Mouse (Mus musculus) erythroid progenitor cell, adult 5-6 weeks (primary cell): ENCODE measurements around the gene Cdan1. TPM values are rescaled to one million over a fixed set of nuclear protein-coding genes. Genes with fewer than 3 reads are reported as not detected.

Experiments used
- ATAC-seq: replicated peaks from 2 replicates; pipeline ENCODE4 v1.8.0; 2016; ENCODE audit warnings: moderate number of reproducible peaks, mild to moderate bottlenecking, moderate TSS enrichment, inconsistent platforms; ENCODE audit not compliant: poor library complexity, low FRiP score, severe bottlenecking
- total RNA-seq, 2 experiments: library from RNA; stranded (forward) in 1 of 2; stranded (reverse) in 1 of 2; fragments of 150-400 nt in 1 of 2; fragments of 186-747, 209-891 nt in 1 of 2; gene quantifications; 2 replicates each; pipeline versions ENCODE4 v1.2.3 to v1.2.4; 2015 to 2017; ENCODE audit warnings: low replicate concordance in 2 of 2

Gene Cdan1
- total RNA-seq, 2 experiments from 2014 or later: 68.7 to 76.3 TPM

GRCm38 (mm10) chr2:120761922-120762321 lies 88.0 kb downstream of the Cdan1 start:
- no peak for ATAC-seq

GRCm38 (mm10) chr2:120748041-120748440 lies 101.9 kb downstream of the Cdan1 start:
- ATAC-seq: no peak

- ATAC-seq: no peak
Observed at GRCm38 (mm10) chr2:120745496-120745895, 104.4 kb downstream of the Cdan1 start.

- ATAC-seq: no peak; the same call in 1 of the 2 replicates
Observed at GRCm38 (mm10) chr2:120731877-120732530, 117.9 kb downstream of the Cdan1 start.

GRCm38 (mm10) chr2:120731167-120731862 lies 118.6 kb downstream of the Cdan1 start:
- ATAC-seq: peak; percentile 90

- 0 out of 2 replicates have a peak, but pooled peaks have one; percentile 7 for ATAC-seq
Observed at GRCm38 (mm10) chr2:120730639-120731166, 119.2 kb downstream of the Cdan1 start.

GRCm38 (mm10) chr2:120729775-120730585 lies 119.9 kb downstream of the Cdan1 start:
- peak; percentile 52 for ATAC-seq

GRCm38 (mm10) chr2:120724176-120724575 lies 125.8 kb downstream of the Cdan1 start:
- no peak for ATAC-seq

- no peak for ATAC-seq
Observed at GRCm38 (mm10) chr2:120723621-120724020, 126.3 kb downstream of the Cdan1 start.

GRCm38 (mm10) chr2:120722491-120722890 lies 127.4 kb downstream of the Cdan1 start:
- ATAC-seq: no peak

GRCm38 (mm10) chr2:120721911-120722310 lies 128.0 kb downstream of the Cdan1 start:
- ATAC-seq: no peak

- ATAC-seq: no peak
Observed at GRCm38 (mm10) chr2:120720821-120721220, 129.1 kb downstream of the Cdan1 start.

GRCm38 (mm10) chr2:120718496-120718895 lies 131.4 kb downstream of the Cdan1 start:
- no peak for ATAC-seq

GRCm38 (mm10) chr2:120713441-120713840 lies 136.5 kb downstream of the Cdan1 start:
- no peak for ATAC-seq

GRCm38 (mm10) chr2:120710948-120711347 lies 139.0 kb downstream of the Cdan1 start:
- no peak for ATAC-seq

GRCm38 (mm10) chr2:120710154-120710553 lies 139.8 kb downstream of the Cdan1 start:
- no peak for ATAC-seq

- no peak for ATAC-seq
Observed at GRCm38 (mm10) chr2:120707041-120707440, 142.9 kb downstream of the Cdan1 start.

GRCm38 (mm10) chr2:120702675-120703074 lies 147.3 kb downstream of the Cdan1 start:
- no peak for ATAC-seq

GRCm38 (mm10) chr2:120700379-120700885 lies 149.5 kb downstream of the Cdan1 start:
- no peak for ATAC-seq

- peak; percentile 81 for ATAC-seq
Observed at GRCm38 (mm10) chr2:120697767-120698166, 152.2 kb downstream of the Cdan1 start.
